Mouse (Mus musculus) embryonic fibroblast, embryonic 13.5 days (primary cell): ENCODE data around the gene Tor4a.

Experiments used
- CTCF ChIP-seq: IDR thresholded peaks from 2 replicates; pipeline ENCODE4 v1.5.1; 2011; ENCODE audit warnings: mild to moderate bottlenecking, control low read depth, low read length, moderate library complexity, borderline replicate concordance; ENCODE audit not compliant: insufficient read depth
- POLR2A ChIP-seq: IDR thresholded peaks from 2 replicates; pipeline ENCODE4 v1.6.1; 2011; ENCODE audit warnings: low read depth, mild to moderate bottlenecking, control low read depth, low read length, moderate library complexity

DNA sequence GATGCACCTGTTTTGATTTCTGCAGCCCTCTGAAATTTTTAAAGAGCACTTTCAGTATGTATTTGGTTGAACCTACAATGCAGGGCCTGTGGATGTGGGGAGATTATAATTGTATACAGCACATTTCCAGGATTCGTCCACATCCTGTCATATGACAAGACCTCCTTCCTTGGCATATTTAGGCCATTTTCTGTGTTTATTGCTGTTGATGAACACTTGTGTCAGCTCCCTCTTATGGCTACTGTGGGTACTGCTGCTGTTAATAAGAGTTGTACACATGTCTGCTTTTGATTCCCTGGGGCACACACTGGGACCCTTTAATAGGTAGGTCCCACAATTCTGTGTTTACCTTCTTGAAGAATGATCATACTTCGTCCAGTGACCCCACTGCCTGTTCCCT, 39.0 kb downstream of the Tor4a start:
- TF ChIP-seq CTCF (no peak), POLR2A (no peak)
